Mouse (Mus musculus) kidney, postnatal 0 days (tissue): ENCODE results near the gene Sec22b. TPM values are rescaled to one million over a fixed set of nuclear protein-coding genes. Genes with fewer than 3 reads are reported as not detected.
A peak's percentile ranks its signal among the peaks of the same experiment; 100 is the strongest.

Experiments
- ATAC-seq: fragments of 200-750 bp; cut with Nextera tagmentation; replicated peaks from 2 replicates; pipeline ENCODE4 v1.8.0; 2017; ENCODE audit warnings: low read depth, moderate number of reproducible peaks, moderate TSS enrichment, moderate library complexity; ENCODE audit not compliant: low FRiP score
- DNase-seq: peaks from one replicate; pipeline ENCODE4 v3.0.0-alpha.2; 2016; ENCODE audit warnings: low spot score
- H3K27ac ChIP-seq: fragments of 300-500 bp; sonication (generic); 2 replicates; pipeline ENCODE4 v1.5.1; 2014; ENCODE audit warnings: mild to moderate bottlenecking
- H3K27me3 ChIP-seq: fragments of 300-500 bp; sonication (generic); 2 replicates; pipeline ENCODE4 v1.6.1; 2014; ENCODE audit warnings: low read length, mixed read lengths; ENCODE audit not compliant: insufficient read depth
- H3K36me3 ChIP-seq: fragments of 300-500 bp; sonication (generic); 2 replicates; pipeline ENCODE4 v1.6.1; 2014; ENCODE audit warnings: low read length, mixed read lengths; ENCODE audit not compliant: insufficient read depth
- H3K4me1 ChIP-seq: fragments of 300-500 bp; sonication (generic); replicated peaks from 2 replicates; pipeline ENCODE4 v1.6.1; 2014; ENCODE audit warnings: antibody characterized with exemption, low read length, mixed read lengths; ENCODE audit not compliant: insufficient read depth
- H3K4me2 ChIP-seq: fragments of 300-500 bp; sonication (generic); 2 replicates; pipeline ENCODE4 v1.6.1; 2014; ENCODE audit warnings: mild to moderate bottlenecking, low read length, moderate library complexity, mixed read lengths
- H3K4me3 ChIP-seq: fragments of 300-500 bp; sonication (generic); replicated peaks from 2 replicates; pipeline ENCODE4 v1.5.1; 2014; ENCODE audit warnings: low read depth, low read length
- H3K9ac ChIP-seq: fragments of 300-500 bp; sonication (generic); 2 replicates; pipeline ENCODE4 v1.6.1; 2014; ENCODE audit warnings: low read depth, low read length
- H3K9me3 ChIP-seq: fragments of 300-500 bp; sonication (generic); replicated peaks from 2 replicates; pipeline ENCODE4 v1.6.1; 2016; ENCODE audit warnings: low read length, inconsistent platforms, mixed read lengths
- CTCF ChIP-seq: IDR thresholded peaks from 2 replicates; pipeline ENCODE4 v1.5.1; 2016; ENCODE audit warnings: antibody characterized with exemption, low read depth, mild to moderate bottlenecking, moderate library complexity
- WGBS: fragments of 180-500 bp; shearing (Covaris S2); extraction: QIAGEN DNeasy Blood & Tissue Kit; methylation state at CpG from one replicate; pipeline ENCODE4 v1.1.7; 2014; 5-methylcytosine and 5-hydroxymethylcytosine counted together
- polyA plus RNA-seq: library from polyadenylated mRNA; unstranded; fragments of >200 nt; fragmentation: Nextera tagmentation; extraction: Ambion mirVana; gene quantifications from 2 replicates; pipeline ENCODE4 v1.2.1, GENCODE M21; 2015

The Sec22b gene
- polyA plus RNA-seq, 1 experiment from 2014 or later: 97.7 TPM

GRCm38 (mm10) chr3:97956926-97957325 lies 55.9 kb downstream of the Sec22b start:
- Histone ChIP-seq H3K27ac (no peak overlapping the region), H3K4me2 (no peak overlapping the region), H3K9me3 (no peaks in the 10 kb centered on the region; the same call in 1 of the 2 replicates), H3K4me3 (no peak overlapping the region), H3K4me1 (no peaks in the 10 kb centered on the region), H3K27me3 (no peaks in the 10 kb centered on the region), H3K9ac (no peak overlapping the region), H3K36me3 (no peaks in the 10 kb centered on the region)
- no peak for DNase-seq
- ATAC-seq: no peak
- 57% methylated on average over 1 of the region's 1 CpGs for WGBS
- no peak for TF ChIP-seq CTCF

- no peaks in the 10 kb centered on the region for H3K36me3 ChIP-seq
- H3K4me1 ChIP-seq: no peaks in the 10 kb centered on the region
- DNase-seq: no peak
- no peak overlapping the region for H3K4me2 ChIP-seq
- H3K4me3 ChIP-seq: no peak overlapping the region
- H3K9ac ChIP-seq: no peak overlapping the region
- no peak for TF ChIP-seq CTCF
- no peak overlapping the region for H3K27ac ChIP-seq
- no peak for ATAC-seq
- H3K9me3 ChIP-seq: no peaks in the 10 kb centered on the region
- no peaks in the 10 kb centered on the region for H3K27me3 ChIP-seq
- WGBS: 67% methylated on average over 14 of the region's 14 CpGs
These were observed 60.0 kb downstream of the Sec22b start for GRCm38 (mm10) chr3:97960783-97961594.

- no peak overlapping the region for H3K9ac ChIP-seq
- H3K36me3 ChIP-seq: no peaks in the 10 kb centered on the region
- no peak overlapping the region for H3K4me3 ChIP-seq
- H3K9me3 ChIP-seq: no peaks in the 10 kb centered on the region
- no peak for DNase-seq
- no peak overlapping the region for H3K4me2 ChIP-seq
- H3K4me1 ChIP-seq: no peaks in the 10 kb centered on the region
- WGBS: 75% methylated on average over 6 of the region's 6 CpGs
- ATAC-seq: no peak
- H3K27me3 ChIP-seq: no peaks in the 10 kb centered on the region
- no peak overlapping the region for H3K27ac ChIP-seq
- no peak for TF ChIP-seq CTCF
These were observed 61.0 kb downstream of the Sec22b start for GRCm38 (mm10) chr3:97961962-97962361.

DNA sequence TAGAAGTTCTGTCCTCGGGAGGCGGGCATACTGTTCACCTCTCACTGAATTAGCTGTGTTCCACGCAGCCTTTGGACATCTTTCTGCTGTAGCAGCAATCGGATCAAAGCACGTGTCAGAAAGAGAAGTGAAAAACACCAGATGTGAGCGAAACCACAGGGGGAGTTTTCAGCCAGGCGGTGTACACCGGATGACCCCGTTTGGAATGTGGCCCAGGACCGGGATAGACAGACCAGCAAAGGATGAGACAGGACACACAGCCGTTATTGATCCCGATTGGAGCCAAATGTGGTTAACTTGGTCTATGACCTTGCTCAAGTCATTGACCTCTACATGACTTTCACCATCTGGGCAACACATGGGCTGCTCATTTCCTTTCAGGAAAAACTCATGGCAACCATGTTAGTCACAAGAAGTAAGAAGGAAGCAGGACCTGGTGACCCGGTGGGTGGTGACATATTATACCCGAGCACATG lies 63.9 kb downstream of the Sec22b start:
- no peaks in the 10 kb centered on the region for H3K9me3 ChIP-seq
- no peak for TF ChIP-seq CTCF
- H3K4me3 ChIP-seq: no peak overlapping the region
- peak; percentile 39; the same call in 1 of the 2 replicates for ATAC-seq
- H3K27ac ChIP-seq: no peak overlapping the region
- no peaks in the 10 kb centered on the region for H3K36me3 ChIP-seq
- no peak overlapping the region for H3K9ac ChIP-seq
- peak; percentile 61 for DNase-seq
- H3K4me1 ChIP-seq: no peaks in the 10 kb centered on the region
- 50% methylated on average over 14 of the region's 14 CpGs for WGBS
- no peaks in the 10 kb centered on the region for H3K27me3 ChIP-seq
- no peak overlapping the region for H3K4me2 ChIP-seq

GRCm38 (mm10) chr3:97967627-97968026 lies 66.6 kb downstream of the Sec22b start:
- TF ChIP-seq CTCF: no peak
- Histone ChIP-seq H3K9me3 (no peaks in the 10 kb centered on the region), H3K27me3 (no peaks in the 10 kb centered on the region), H3K4me3 (no peak overlapping the region), H3K9ac (no peak overlapping the region), H3K4me2 (no peak overlapping the region), H3K36me3 (no peaks in the 10 kb centered on the region), H3K4me1 (peaks cover 17% of the 10 kb centered on the region; the same call in 1 of the 2 replicates), H3K27ac (no peak overlapping the region)
- DNase-seq (no peak), ATAC-seq (no peak)
- WGBS: 63% methylated on average over 2 of the region's 2 CpGs

DNA sequence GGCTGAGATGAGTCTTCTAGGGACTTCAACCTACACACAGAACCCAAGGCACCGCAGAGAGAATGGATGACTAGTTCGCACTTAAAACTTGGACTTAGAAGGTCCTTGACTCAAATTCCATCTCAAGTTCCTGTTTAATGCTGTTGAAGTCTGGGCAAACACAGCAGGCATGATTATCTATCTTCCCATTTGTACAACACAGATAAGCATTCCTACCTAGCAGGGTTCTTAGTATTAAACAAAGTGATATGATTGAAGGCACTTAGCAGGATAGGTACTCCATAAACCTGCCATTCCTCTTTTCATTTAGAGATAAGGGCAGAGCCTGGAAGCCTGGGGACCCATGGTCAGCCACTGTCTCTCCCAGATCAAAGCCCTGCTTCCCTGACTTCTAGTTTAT lies 67.2 kb downstream of the Sec22b start:
- ATAC-seq (no peak), DNase-seq (no peak)
- Histone ChIP-seq H3K4me2 (no peak overlapping the region), H3K9ac (no peak overlapping the region), H3K36me3 (no peaks in the 10 kb centered on the region), H3K27me3 (no peaks in the 10 kb centered on the region), H3K4me3 (no peak overlapping the region), H3K4me1 (peaks cover 17% of the 10 kb centered on the region; the same call in 1 of the 2 replicates), H3K27ac (no peak overlapping the region), H3K9me3 (no peaks in the 10 kb centered on the region)
- no peak for TF ChIP-seq CTCF
- 83% methylated on average over 2 of the region's 2 CpGs for WGBS
